Mouse (Mus musculus) embryonic stem cell, embryonic (primary cell): ENCODE data around the gene Hist1h4k.
"Not testable (repeated sequence)": the region's sequence is repeated elsewhere in the genome, so short reads cannot be mapped to it uniquely, and the experiment has no call there.

Experiments
- CTCF ChIA-PET, 4 experiments: fragments of 300-600 bp in 2 of 4; fragments of 350-600 bp in 2 of 4; sonication (Branson Sonifier 250); formaldehyde crosslinking; loops; one replicate each; lab custom pipeline; 2022; ENCODE audit warnings: inconsistent platforms in 2 of 4; lab: Charles Lee
- POLR2A ChIA-PET, 4 experiments: fragments of 300-600 bp in 2 of 4; fragments of 350-600 bp in 2 of 4; sonication (Branson Sonifier 250); formaldehyde crosslinking; loops; one replicate each; lab custom pipeline; 2022; ENCODE audit warnings: antibody characterized with exemption in 4 of 4, inconsistent platforms in 1 of 4; lab: Charles Lee

Gene Hist1h4k

DNA sequence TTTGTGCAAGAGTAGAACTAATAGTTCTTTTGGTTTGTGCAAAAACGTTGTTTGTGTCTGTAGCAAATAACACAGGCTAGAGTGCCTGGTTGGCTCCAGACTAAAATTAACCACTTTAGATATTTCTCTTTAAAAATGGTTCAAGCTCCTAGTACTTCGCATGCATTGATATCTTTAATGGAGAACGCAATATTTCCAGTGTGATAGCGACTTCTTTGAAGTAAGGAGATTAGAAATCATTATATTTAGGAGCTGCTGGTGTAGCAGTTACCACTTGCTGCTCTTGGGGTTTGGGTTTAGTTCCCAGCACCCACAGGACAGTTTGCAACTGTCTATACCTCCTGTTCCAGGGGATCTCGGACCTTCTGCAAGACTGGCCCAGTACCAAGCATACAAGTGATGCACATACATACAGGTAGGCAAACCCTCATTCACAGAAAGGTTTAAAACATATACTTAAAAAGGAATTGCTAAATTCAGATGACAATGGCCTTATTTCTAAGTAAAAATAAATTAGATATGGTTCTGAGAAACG, 30.8 kb upstream of the Hist1h4k start:
- CTCF ChIA-PET: interaction anchor here in 1 of 4 experiments (0.7 kb wide), 1 partner anchor 263 kb away, joined by 3 read pairs; no protein-coding TSS in a partner anchor
- POLR2A ChIA-PET: interaction anchor here (0.8 to 22.5 kb wide), 40 partner anchors 9 to 1981 kb away, joined by 3 to 823 read pairs (median 13); partner anchors contain the start of genes Hist1h2ai (in 4 of the 4), Hist1h2ak (in 4 of the 4), Hist1h2bn (in 4 of the 4) and Hist1h3h (in 4 of the 4)

DNA sequence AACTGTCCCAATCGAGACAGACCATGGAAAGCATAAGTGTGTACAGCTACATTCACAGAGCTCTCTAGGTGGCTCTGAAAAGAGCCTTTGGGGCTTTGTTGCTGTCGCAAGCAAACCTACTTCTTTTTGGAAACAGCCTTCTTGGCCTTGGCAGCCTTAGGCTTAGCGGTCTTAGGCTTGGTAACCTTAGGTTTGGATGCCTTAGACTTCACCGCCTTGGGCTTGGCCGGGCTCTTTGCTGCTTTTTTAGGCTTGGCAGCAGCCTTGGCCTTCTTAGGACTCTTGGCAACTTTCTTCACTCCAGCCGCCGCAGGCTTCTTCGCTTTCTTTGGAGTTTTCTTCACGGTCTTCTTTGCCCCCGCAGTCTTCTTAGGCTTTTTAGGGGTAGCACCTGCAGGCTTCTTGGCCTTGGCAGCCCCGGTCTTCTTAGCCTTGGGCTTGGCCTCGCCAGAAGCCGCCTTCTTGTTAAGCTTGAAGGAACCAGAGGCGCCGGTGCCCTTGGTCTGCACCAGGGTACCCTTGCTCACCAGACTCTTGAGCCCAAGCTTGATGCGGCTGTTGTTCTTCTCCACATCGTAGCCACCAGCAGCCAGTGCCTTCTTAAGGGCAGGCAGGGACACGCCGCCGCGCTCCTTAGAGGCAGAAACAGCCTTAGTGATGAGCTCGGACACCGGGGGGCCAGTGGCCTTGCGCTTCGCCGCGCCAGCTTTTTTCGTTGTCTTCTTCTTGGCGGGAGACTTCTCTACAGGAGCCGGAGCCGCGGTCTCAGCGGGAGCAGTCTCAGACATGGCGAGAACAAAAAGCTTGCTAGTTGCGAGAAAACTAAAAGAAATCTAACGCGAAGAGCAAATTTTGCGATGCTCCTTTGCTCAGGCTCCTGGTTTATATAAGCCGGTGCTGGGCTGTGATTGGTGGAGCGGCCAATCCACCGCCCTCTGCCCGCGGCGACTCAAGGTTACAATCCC, 29.7 kb upstream of the Hist1h4k start, which contains the start of gene Hist1h1b:
Hist1h1b (minus strand) TSS at position 859 of the 965 bp plus-strand sequence.
- ChIA-PET POLR2A (interaction anchor here (0.6 to 22.5 kb wide), 81 partner anchors 7 to 1982 kb away, joined by 3 to 823 read pairs (median 5); partner anchors contain the start of genes Hist1h2ai (in 4 of the 4), Hist1h2ak (in 4 of the 4), Hist1h2bn (in 4 of the 4) and Hist1h3h (in 4 of the 4)), CTCF (interaction anchor here in 1 of 4 experiments (0.7 kb wide), 1 partner anchor 264 kb away, joined by 3 read pairs; no protein-coding TSS in a partner anchor)

- ChIA-PET CTCF (no interaction called here), POLR2A (interaction anchor here (0.6 to 22.5 kb wide), 68 partner anchors 8 to 1846 kb away, joined by 3 to 823 read pairs (median 5); partner anchors contain the start of genes Hist1h2ai (in 4 of the 4), Hist1h2ak (in 4 of the 4), Hist1h2an (in 4 of the 4) and Hist1h2bn (in 4 of the 4))
Observed at GRCm38 (mm10) chr13:21778814-21779766, 28.8 kb upstream of the Hist1h4k start.

DNA sequence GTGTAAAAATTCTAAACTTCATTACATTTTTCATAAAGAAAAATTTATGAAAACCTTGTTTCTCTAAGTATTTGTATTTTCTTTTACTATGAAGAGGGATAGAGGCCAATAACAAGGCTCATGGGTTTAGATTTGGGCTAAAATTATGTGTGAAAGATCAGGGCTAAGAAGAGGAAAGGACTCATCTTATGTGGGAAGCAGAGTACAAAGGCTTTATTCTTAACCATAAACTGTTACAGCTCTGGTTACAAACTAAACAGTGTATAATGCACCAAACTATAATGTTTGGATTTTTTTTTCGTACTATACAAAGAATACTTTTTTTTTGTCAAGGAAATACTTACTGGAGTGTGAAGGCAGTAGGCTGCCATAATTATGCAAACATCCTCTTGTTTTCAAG, 5.4 kb upstream of the Hist1h4k start:
- ChIA-PET CTCF (no interaction called here), POLR2A (interaction anchor here in 2 of 4 experiments (1.9 to 16.3 kb wide), 5 partner anchors 23 to 280 kb away, joined by 4 to 823 read pairs (median 530); partner anchors contain the start of genes Hist1h1b (in 2 of the 2), Hist1h2an (in 2 of the 2), Hist1h2bp (in 2 of the 2) and Hist1h3i (in 2 of the 2))

- CTCF ChIA-PET: not testable (repeated sequence)
- POLR2A ChIA-PET: interaction anchor here (0.5 to 16.3 kb wide), 89 partner anchors 7 to 1994 kb away, joined by 3 to 823 read pairs (median 5); partner anchors contain the start of genes Hist1h1b (in 4 of the 4), Hist1h2ai (in 4 of the 4), Hist1h2an (in 4 of the 4) and Hist1h2bl (in 4 of the 4)
Observed at GRCm38 (mm10) chr13:21754294-21755001, 4.1 kb upstream of the Hist1h4k start.

DNA sequence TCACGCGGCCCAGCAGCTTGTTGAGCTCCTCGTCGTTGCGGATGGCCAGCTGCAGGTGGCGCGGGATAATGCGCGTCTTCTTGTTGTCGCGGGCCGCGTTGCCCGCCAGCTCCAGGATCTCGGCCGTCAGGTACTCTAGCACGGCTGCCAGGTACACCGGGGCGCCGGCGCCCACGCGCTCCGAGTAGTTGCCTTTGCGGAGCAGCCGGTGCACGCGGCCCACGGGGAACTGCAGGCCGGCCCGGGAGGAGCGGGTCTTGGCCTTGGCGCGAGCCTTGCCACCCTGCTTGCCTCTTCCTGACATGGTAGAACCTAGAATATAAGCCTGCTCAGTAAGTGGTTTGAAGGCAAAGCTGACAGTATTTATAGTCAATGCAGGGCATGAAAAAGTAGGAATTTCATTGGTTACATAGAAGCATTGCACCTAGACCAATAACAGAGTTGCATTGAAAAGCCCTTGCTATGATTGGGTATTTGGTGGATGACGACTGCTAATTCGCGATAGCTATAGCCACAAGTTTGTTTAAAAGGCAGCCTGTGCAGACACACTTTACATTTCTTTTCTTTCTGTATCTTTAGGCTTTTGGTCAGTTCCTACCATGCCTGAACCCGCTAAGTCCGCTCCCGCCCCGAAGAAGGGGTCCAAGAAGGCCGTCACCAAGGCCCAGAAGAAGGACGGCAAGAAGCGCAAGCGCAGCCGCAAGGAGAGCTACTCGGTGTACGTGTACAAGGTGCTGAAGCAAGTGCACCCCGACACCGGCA, 3.4 kb upstream of the Hist1h4k start, which contains the start of the genes Hist1h2ak and Hist1h2bn:
Hist1h2ak (minus strand) TSS at position 304 of the 762 bp plus-strand sequence.
Hist1h2bn (plus strand) TSS at position 600 of the 762 bp plus-strand sequence.
- POLR2A ChIA-PET: interaction anchor here (0.5 to 16.3 kb wide), 101 partner anchors 8 to 1999 kb away, joined by 3 to 823 read pairs (median 5); partner anchors contain the start of genes Hist1h1b (in 4 of the 4), Hist1h2ai (in 4 of the 4), Hist1h2an (in 4 of the 4) and Hist1h2bl (in 4 of the 4)
- CTCF ChIA-PET: not testable (repeated sequence)

GRCm38 (mm10) chr13:21753051-21753523, 2.8 kb upstream of the Hist1h4k start:
- CTCF ChIA-PET: no interaction called here

GRCm38 (mm10) chr13:21752356-21752755, 2.1 kb upstream of the Hist1h4k start:
- CTCF ChIA-PET: interaction anchor here in 1 of 4 experiments (1.0 kb wide), 1 partner anchor 18 kb away, joined by 3 read pairs; the partner anchor contains the start of gene Hist1h4j
- POLR2A ChIA-PET: interaction anchor here (0.5 to 16.3 kb wide), 47 partner anchors 9 to 1869 kb away, joined by 3 to 823 read pairs (median 12); partner anchors contain the start of genes Hist1h1b (in 4 of the 4), Hist1h2ai (in 4 of the 4), Hist1h2an (in 4 of the 4) and Hist1h2bl (in 4 of the 4)

More at GRCm38 (mm10) chr13:21753051-21753523, 2.8 kb upstream of the Hist1h4k start:
- POLR2A ChIA-PET: interaction anchor here (0.6 to 16.3 kb wide), 68 partner anchors 8 to 1999 kb away, joined by 3 to 823 read pairs (median 9); partner anchors contain the start of genes Hist1h1b (in 4 of the 4), Hist1h2ai (in 4 of the 4), Hist1h2an (in 4 of the 4) and Hist1h2bl (in 4 of the 4)

GRCm38 (mm10) chr13:21751827-21752226, 1.5 kb upstream of the Hist1h4k start:
- POLR2A ChIA-PET: interaction anchor here (0.5 to 16.3 kb wide), 31 partner anchors 10 to 1833 kb away, joined by 3 to 823 read pairs (median 21); partner anchors contain the start of genes Hist1h1b (in 4 of the 4), Hist1h2an (in 4 of the 4), Hist1h2bp (in 4 of the 4) and Hist1h4j (in 4 of the 4)
- CTCF ChIA-PET: interaction anchor here in 1 of 4 experiments (1.0 kb wide), 1 partner anchor 17 kb away, joined by 3 read pairs; the partner anchor contains the start of gene Hist1h4j

DNA sequence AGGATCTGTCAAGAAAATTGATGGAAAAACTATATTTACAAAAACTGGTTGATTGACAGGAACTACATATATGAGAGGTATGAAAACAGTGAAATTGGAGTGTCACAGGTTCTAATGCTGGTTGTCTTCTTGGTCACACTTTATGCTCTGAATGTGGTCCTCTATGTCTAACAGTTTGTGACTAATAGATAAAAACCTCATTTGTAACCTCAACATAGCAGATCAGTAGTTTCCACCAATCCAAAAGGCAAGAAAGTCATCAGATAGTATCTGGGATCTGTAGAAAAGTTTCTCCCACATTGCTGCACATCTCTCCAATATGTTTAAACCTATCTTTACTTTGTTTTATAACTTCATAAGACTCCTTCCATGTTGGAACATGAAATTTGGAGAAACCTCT, 1.1 kb upstream of the Hist1h4k start:
- POLR2A ChIA-PET: interaction anchor here in 3 of 4 experiments (1.2 to 16.3 kb wide), 15 partner anchors 8 to 292 kb away, joined by 3 to 823 read pairs (median 22); partner anchors contain the start of genes Hist1h3i (in 3 of the 3), Hist1h1b (in 2 of the 3), Hist1h2ai (in 2 of the 3) and Hist1h2an (in 2 of the 3)
- CTCF ChIA-PET: no interaction called here

DNA sequence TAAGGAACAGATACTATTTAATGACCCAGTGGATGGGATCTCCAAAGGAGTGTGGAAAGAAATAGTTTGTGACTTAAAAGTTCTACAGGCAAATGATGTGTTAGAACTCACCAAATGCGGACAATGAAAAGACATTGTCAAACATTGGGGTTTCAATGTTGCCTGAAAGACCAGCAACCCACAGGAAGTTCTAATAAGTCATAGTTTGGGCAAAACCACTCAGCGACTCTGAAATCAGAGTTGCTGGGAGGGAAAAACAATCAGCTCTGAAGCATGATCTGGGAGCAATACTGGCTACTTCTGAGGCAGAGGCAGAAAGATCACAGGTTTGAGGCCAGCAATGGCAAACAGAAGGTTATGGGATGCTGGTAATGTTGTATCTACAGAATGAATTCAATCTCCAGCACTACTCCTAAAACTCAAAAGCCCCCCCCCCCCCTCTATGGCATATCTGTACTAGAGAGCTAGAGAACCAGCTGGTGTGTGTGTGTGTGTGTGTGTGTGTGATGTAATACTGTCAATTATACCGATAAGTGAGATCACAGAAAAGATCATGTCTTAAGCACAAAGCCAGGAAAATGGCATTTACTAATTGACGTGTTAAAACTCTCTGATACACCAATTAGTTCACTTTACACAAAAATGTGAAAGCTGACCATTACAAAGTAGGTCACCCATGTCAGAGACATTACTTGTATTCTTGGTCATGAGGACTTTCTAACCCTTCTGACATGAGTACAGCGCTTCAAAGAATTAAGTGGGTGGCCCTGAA, 732 bp downstream of the Hist1h4k start:
- CTCF ChIA-PET: interaction anchor here in 1 of 4 experiments (1.2 kb wide), 2 partner anchors 14 to 16 kb away, joined by 5 to 6 read pairs; partner anchors contain the start of gene Hist1h4j
- POLR2A ChIA-PET: interaction anchor here (0.6 to 16.3 kb wide), 56 partner anchors 10 to 1967 kb away, joined by 3 to 823 read pairs (median 7); partner anchors contain the start of genes Hist1h1b (in 4 of the 4), Hist1h2ai (in 4 of the 4), Hist1h2bl (in 4 of the 4) and Hist1h2bm (in 4 of the 4)

DNA sequence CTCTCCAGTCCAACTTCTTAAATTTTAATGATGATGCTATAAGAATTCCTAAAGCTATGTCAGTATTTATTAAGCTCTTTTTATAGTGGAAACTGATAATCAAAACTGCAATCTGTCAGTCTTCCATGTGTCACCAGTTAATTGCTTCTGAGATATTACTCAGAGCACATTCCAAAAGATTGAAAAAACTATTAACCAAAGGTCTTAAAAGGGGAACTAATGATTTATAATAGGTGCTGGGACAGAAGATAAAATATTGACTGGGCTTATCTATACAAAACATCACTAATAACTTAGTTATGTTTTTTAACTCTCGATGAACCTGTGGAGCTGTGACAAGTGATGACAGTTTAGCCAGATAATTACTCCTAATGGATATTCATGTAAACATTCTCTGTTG, 5.3 kb downstream of the Hist1h4k start:
- ChIA-PET CTCF (no interaction called here), POLR2A (interaction anchor here in 3 of 4 experiments (0.9 to 27.0 kb wide), 17 partner anchors 6 to 42 kb away, joined by 3 to 530 read pairs (median 4); partner anchors contain the start of genes Hist1h2ak (in 2 of the 3), Hist1h2an (in 2 of the 3), Hist1h2bm (in 2 of the 3) and Hist1h2bn (in 2 of the 3))
